11 mouse cellular contexts compared by ENCODE assay signal in the genomic region with DNA sequence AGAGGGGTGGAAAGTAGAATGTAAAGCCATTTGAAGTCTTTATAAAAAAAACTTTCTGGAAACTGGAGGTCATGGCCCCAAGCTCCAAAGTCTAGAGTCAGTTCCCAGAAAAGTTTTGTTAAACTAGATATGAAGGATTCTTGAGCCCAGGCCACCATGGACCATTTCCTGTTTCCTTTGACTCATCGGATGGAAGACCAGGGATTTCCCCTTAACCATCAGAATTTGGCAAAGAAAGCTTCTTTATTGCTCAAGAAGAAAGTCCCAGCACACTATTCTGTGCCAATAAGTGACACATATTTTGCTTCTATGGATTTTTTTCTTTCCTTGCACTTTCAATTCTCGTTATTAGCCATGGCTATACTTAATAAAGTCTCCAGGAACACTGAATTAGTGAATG.
DNase-seq lines count a peak whose midpoint lies in the region; ATAC-seq and TF ChIP-seq lines count a peak whose summit lies in the region.
"Had no signal": no experiment of that assay in that cellular context is flagged by ENCODE, and none has a peak within 500 bp of the region (broad histone marks: within the 10 kb centered on the region; RNA-seq: fewer than 3 reads in every experiment).

No protein-coding gene starts in this region.

- no peak for TF ChIP-seq CTCF in layer of hippocampus, adult 2 months (conservative IDR thresholded peaks at IDR 0.05)

- H3K36me3 ChIP-seq in forebrain, embryonic 15.5 days = no peaks in the 10 kb centered on the region
- H3K36me3 ChIP-seq: G1E; limb, embryonic 12.5 days had no signal

- H3K4me2 ChIP-seq in forebrain, embryonic 15.5 days (replicated peaks) = no peak overlapping the region
- H3K4me2 ChIP-seq: limb, embryonic 12.5 days had no signal

- no peak overlapping the region for H3K4me3 ChIP-seq in forebrain, embryonic 15.5 days
- no peak overlapping the region for H3K4me3 ChIP-seq in layer of hippocampus, adult 2 months
- H3K4me3 ChIP-seq: limb, embryonic 12.5 days had no signal

- ATAC-seq in forebrain, embryonic 15.5 days (replicated peaks) = no peak

- no peak overlapping the region for H3K27ac ChIP-seq in forebrain, embryonic 15.5 days (replicated peaks)
- H3K27ac ChIP-seq in layer of hippocampus, adult 2 months = no peak overlapping the region
- H3K27ac ChIP-seq: limb, embryonic 12.5 days had no signal

- no peaks in the 10 kb centered on the region for H3K4me1 ChIP-seq in forebrain, embryonic 15.5 days
- H3K4me1 ChIP-seq: limb, embryonic 12.5 days had no signal

- H3K9me3 ChIP-seq in forebrain, embryonic 15.5 days = no peaks in the 10 kb centered on the region
- H3K9me3 ChIP-seq: limb, embryonic 12.5 days had no signal

- WGBS in forebrain, embryonic 15.5 days = 74% methylated on average over 2 of the region's 2 CpGs

- intact Hi-C loops in heart, postnatal 36 days (cut with DNase I) = no loop called here

- H3K27me3 ChIP-seq in forebrain, embryonic 15.5 days = no peaks in the 10 kb centered on the region
- H3K27me3 ChIP-seq: limb, embryonic 12.5 days had no signal

- no peak overlapping the region for H3K9ac ChIP-seq in forebrain, embryonic 15.5 days (replicated peaks)
- H3K9ac ChIP-seq: limb, embryonic 12.5 days had no signal

- peak; percentile 19 for DNase-seq in kidney, adult 11 months
- no peak for DNase-seq in kidney, adult 18-20 months
- DNase-seq in NIH3T3 (ENCODE audit: low read depth) = peak; percentile 50
- DNase-seq in heart, postnatal 36 days = peak; percentile 16 to 17
- DNase-seq in lung, postnatal 36 days = peak; percentile 22
- DNase-seq in gastrocnemius, adult 8-10 months (ENCODE audit: low spot score in 2 of 2) = no peak
- DNase-seq in layer of hippocampus, adult 2 months (ENCODE audit: low spot score in 2 of 2) = no peak
- DNase-seq: cerebellum, postnatal 25 days had no signal

Comparison
In these comparisons a context has a peak if more than half of its experiments do, and no peak if none do; other contexts are left out.
1. DNase-seq: peak in kidney, adult 11 months (single experiment), NIH3T3 (single experiment), heart, postnatal 36 days (2 of 2) and lung, postnatal 36 days (single experiment); none in kidney, adult 18-20 months (single experiment), gastrocnemius, adult 8-10 months (0 of 2) and layer of hippocampus, adult 2 months (0 of 2).